Comparison of ENCODE assay signal across 13 mouse cellular contexts in genomic region chr7:48918389-48918788, GRCm38 (mm10).
"Had no signal": no experiment of that assay in that cellular context is flagged by ENCODE, and none has a peak within 500 bp of the region (broad histone marks: within the 10 kb centered on the region; RNA-seq: fewer than 3 reads in every experiment).

No protein-coding gene starts in this region.

- H3K27me3 ChIP-seq: kidney, embryonic 15.5 days; midbrain, embryonic 15.5 days had no signal

- H3K9ac ChIP-seq: kidney, embryonic 15.5 days; liver, embryonic 15.5 days; lung, embryonic 14.5 days; midbrain, embryonic 15.5 days had no signal

- DNase-seq: kidney, postnatal 14 days; left cerebral cortex, postnatal 4 days; lung, embryonic 14.5 days; lung, postnatal 4 days; right cerebral cortex, adult 18-20 months; right cerebral cortex, postnatal 25 days; thymus, postnatal 4 days had no signal

- H3K36me3 ChIP-seq: kidney, embryonic 15.5 days; liver, embryonic 15.5 days; midbrain, embryonic 15.5 days had no signal

- H3K4me1 ChIP-seq: liver, embryonic 15.5 days had no signal

- ATAC-seq: midbrain, embryonic 15.5 days had no signal

- H3K4me2 ChIP-seq: kidney, embryonic 15.5 days; liver, embryonic 11.5 days; liver, embryonic 15.5 days; lung, embryonic 14.5 days; midbrain, embryonic 11.5 days; midbrain, embryonic 15.5 days had no signal

- H3K4me3 ChIP-seq: kidney, embryonic 15.5 days; liver, embryonic 15.5 days; midbrain, embryonic 15.5 days had no signal

- H3K9me3 ChIP-seq: kidney, embryonic 15.5 days; liver, embryonic 15.5 days; midbrain, embryonic 15.5 days had no signal

- H3K27ac ChIP-seq: kidney, embryonic 15.5 days; liver, embryonic 15.5 days; midbrain, embryonic 15.5 days; stomach, postnatal 0 days had no signal
